ENCODE assay signal across 19 mouse cellular contexts in genomic region chr19:58259250-58259649, GRCm38 (mm10).
DNase-seq lines count a peak whose midpoint lies in the region; ATAC-seq and TF ChIP-seq lines count a peak whose summit lies in the region.
"Had no signal": no experiment of that assay in that cellular context is flagged by ENCODE, and none has a peak within 500 bp of the region (broad histone marks: within the 10 kb centered on the region; RNA-seq: fewer than 3 reads in every experiment).

No protein-coding gene starts in this region.

- TF ChIP-seq POLR2A in lung, adult 2 months (IDR thresholded peaks at IDR 0.05; ENCODE audit: borderline replicate concordance, extremely low read depth, low read depth, low read length) = no peak

- H3K27me3 ChIP-seq in lung, embryonic 14.5 days (ENCODE audit: insufficient read depth, low read length) = no peaks in the 10 kb centered on the region
- H3K27me3 ChIP-seq: forebrain, embryonic 15.5 days; midbrain, embryonic 13.5 days had no signal

- no peak overlapping the region for H3K4me2 ChIP-seq in lung, embryonic 14.5 days
- H3K4me2 ChIP-seq: forebrain, embryonic 15.5 days; midbrain, embryonic 13.5 days had no signal

- no peaks in the 10 kb centered on the region for H3K4me1 ChIP-seq in lung, embryonic 14.5 days (ENCODE audit: insufficient read depth)
- no peaks in the 10 kb centered on the region for H3K4me1 ChIP-seq in lung, adult 2 months (ENCODE audit: control insufficient read depth, insufficient read depth, low read length)

- no peak overlapping the region for H3K4me3 ChIP-seq in lung, embryonic 14.5 days (ENCODE audit: low read depth, low read length)
- no peak overlapping the region for H3K4me3 ChIP-seq in lung, adult 2 months (replicated peaks; ENCODE audit: extremely low read depth, low read depth, low read length)
- H3K4me3 ChIP-seq: forebrain, embryonic 15.5 days; heart, embryonic 10.5 days; midbrain, embryonic 13.5 days; myocyte had no signal

- ATAC-seq in lung, embryonic 14.5 days (ENCODE audit: insufficient read depth) = peak; percentile 44; the same call in 1 of the 2 replicates
- ATAC-seq: activated CD4-positive, CD25-positive, alpha-beta regulatory T cell, adult 4 months; forebrain, embryonic 15.5 days; midbrain, embryonic 13.5 days had no signal

- DNase-seq in embryo, embryonic 10 days (ENCODE audit: low spot score) = peak; percentile 27
- DNase-seq in embryo, embryonic 10.5 days (ENCODE audit: low spot score) = no peak
- peak; percentile 67 for DNase-seq in lung, embryonic 14.5 days
- no peak for DNase-seq in lung, adult 2 months
- peak; percentile 7 for DNase-seq in lung, postnatal 14 days
- DNase-seq in urinary bladder, postnatal 10 days (ENCODE audit: low spot score) = no peak
- DNase-seq in kidney, postnatal 14 days = no peak
- no peak for DNase-seq in right cerebral cortex, postnatal 25 days
- DNase-seq: adrenal gland, postnatal 36 days; cerebellum, adult 9-11 months; gastrocnemius, postnatal 10 days; liver; right cerebral cortex, adult 18-20 months; thymus, adult 18-20 months had no signal

- H3K27ac ChIP-seq in lung, embryonic 14.5 days (ENCODE audit: low read depth) = no peak overlapping the region
- H3K27ac ChIP-seq: forebrain, embryonic 15.5 days; heart, embryonic 10.5 days; midbrain, embryonic 13.5 days had no signal

- WGBS in lung, embryonic 14.5 days = 56% methylated on average over 2 of the region's 2 CpGs
- 58% methylated on average over 2 of the region's 2 CpGs for WGBS in lung, adult 2 months

- no peak overlapping the region for H3K9ac ChIP-seq in lung, embryonic 14.5 days
- H3K9ac ChIP-seq: forebrain, embryonic 15.5 days; midbrain, embryonic 13.5 days had no signal

- H3K9me3 ChIP-seq in lung, embryonic 14.5 days (ENCODE audit: low read depth, low read length) = no peaks in the 10 kb centered on the region
- H3K9me3 ChIP-seq: forebrain, embryonic 15.5 days; heart, embryonic 10.5 days; midbrain, embryonic 13.5 days had no signal

- no peak for TF ChIP-seq CTCF in lung, embryonic 14.5 days (IDR thresholded peaks at IDR 0.05; ENCODE audit: low read depth)
- no peak for TF ChIP-seq CTCF in lung, adult 2 months (IDR thresholded peaks at IDR 0.05; ENCODE audit: insufficient read depth, low read length)

- H3K36me3 ChIP-seq in lung, embryonic 14.5 days (ENCODE audit: insufficient read depth) = no peaks in the 10 kb centered on the region
- H3K36me3 ChIP-seq: forebrain, embryonic 15.5 days; heart, embryonic 10.5 days; midbrain, embryonic 13.5 days had no signal

Comparison
In these comparisons a context has a peak if more than half of its experiments do, and no peak if none do; other contexts are left out.
1. DNase-seq: peak in embryo, embryonic 10 days (single experiment), lung, embryonic 14.5 days (single experiment) and lung, postnatal 14 days (single experiment); none in embryo, embryonic 10.5 days (single experiment), lung, adult 2 months (single experiment), urinary bladder, postnatal 10 days (single experiment), kidney, postnatal 14 days (single experiment) and right cerebral cortex, postnatal 25 days (single experiment).